Mouse (Mus musculus) mouse embryonic stem cell (cell line): ENCODE measurements at regions not wholly inside any gene's neighbourhood (a gene's known extent, or its start where the extent isn't known, plus 50 kb on each side); places are given as distances from the start of the nearest gene placed in this dataset.

Experiments
- in situ Hi-C, 2 experiments: fragments of 300-500 bp; cut with MboI; formaldehyde crosslinking; loops; 1 replicate in 1 of 2; 3 replicates in 1 of 2; pipeline ENCODE4 v1.14.3; 2019 to 2020; ENCODE audit warnings: low sequenced_read_pairs in 2 of 2, low pct_unique_long_range_greater_than_20kb in 1 of 2, mixed read lengths in 1 of 2; ENCODE audit not compliant: unreplicated experiment in 1 of 2

DNA sequence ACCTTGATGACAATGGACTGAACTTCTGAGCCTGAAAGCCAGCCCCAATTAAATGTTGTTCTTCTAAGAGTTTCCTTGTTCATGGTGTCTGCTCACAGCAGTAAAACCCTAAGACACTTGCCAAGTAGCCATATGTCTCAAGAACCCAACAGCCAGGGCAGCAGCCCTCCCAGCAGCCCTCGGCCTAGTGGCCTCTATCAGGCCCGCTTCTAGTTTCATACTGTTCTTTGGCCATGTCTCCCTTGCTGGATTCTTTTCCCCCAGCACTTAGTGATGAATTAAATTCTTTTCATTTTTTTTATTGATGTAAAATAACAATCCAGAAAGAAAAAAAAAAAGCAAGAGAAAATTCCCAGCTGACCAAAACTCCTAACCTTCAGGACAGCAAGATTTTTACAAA is 191.9 kb upstream of the Dio3 start:
- in situ Hi-C loops, result no loop called here

DNA sequence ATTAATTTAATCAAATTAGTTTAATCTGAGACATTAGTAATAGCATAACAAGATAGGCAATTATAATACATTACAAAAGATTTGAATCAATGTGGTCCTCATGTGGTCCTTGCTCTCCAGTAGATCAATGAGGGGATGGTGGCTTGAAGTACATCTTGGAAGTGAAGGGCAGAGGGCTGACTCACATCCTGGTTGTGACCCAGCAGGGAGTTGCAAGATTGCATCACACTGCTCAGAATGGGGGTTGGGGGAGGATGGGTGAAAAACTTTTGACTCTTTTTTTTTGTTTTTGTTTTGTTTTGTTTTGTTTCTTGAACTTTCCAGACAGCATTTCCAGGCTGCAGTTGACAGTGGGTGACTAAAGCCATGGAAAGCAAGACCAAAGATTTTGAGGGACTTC is 191.1 kb upstream of the Dio3 start:
- in situ Hi-C loops, result no loop called here

DNA sequence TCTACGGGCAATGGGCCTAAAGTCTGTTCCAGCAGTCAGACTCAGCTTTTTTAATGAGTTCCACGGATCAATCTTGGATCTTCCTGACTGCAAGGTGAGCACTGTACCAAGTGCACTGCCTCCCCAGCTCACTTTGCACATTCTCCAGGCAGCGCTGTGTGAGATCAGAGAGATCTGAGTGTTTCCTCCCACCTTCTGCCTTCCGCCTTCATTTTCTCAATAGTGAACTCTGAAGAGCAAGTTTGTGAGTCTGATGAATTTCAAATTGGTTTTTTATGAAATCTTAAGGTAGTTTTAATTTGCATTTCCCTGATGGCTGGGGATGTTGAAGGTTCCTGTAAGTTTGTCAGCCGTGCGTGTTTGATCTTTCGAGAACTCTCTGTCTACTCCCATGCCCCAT is 176.7 kb upstream of the Dio3 start:
- in situ Hi-C loops, result no loop called here

DNA sequence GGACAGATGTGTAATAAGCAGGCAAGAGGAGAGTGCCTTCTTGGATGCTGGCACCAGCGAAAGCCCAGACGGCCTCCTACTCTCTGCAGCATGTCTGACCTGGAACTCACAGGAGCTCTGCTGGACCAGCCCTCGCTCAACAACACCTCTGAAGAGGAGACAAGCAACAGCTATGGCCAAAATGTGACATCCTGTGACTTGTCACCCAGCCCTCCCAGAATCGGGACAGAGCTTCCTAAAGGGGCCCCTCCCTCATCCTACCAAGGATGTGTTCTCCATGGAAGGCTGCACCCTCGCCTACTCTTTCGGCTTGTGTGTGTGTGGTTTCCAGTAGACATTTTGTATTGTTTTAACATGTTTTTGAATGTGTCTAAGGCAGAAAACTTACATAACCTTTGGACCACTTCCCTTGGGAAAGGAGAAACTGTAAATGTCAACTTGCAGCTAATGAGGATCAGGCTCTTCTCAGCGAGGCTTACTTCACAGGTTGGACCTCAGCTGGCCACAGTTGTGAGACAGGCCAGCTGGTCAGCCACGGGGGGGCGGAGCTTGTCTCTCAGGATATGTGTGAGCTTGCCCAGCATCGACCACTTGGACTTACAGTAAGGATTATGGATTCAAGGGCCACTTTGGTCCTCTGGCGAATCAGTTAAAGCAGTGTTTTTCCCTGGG is 166.7 kb upstream of the Dio3 start:
- in situ Hi-C loops, result no loop called here

DNA sequence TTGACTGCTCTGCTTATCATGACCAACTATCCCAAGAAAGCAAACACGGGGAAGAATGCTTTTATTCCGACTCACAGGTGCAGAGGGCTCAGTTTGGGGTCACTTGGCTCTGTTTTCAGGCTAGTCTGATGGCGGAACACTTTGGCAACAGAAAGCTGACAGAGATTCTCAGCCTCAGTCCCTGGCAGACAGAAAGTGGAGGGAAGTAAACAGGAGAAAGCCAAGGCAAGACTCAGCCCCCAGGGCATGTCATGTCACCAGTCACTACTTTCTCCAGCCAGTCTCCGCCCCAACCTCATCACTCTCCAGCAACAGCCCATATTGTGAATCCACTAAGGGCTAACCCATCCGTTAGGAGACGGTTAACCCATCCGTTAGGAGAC is 166.2 kb upstream of the Dio3 start:
- in situ Hi-C loops, result no loop called here

DNA sequence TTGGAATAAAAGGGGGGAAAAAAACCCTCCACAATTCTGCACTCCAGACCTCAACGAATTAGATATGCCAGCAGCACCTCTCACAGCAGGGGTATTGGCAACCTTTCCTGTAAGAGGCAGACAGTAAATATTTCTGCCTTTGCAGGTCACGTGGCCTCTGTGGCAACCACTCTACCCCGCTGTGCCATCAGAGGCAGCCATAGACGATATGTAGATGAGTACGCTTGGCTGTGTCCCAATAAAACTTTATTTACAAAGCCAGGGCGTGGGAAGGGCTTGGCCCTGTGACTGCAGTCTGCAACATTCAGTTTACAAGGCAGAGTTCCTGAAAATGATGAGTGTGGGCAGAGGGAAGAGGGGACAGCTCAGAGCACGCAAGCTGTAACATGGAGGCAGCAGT is 158.7 kb upstream of the Dio3 start:
- in situ Hi-C loops, result no loop called here

DNA sequence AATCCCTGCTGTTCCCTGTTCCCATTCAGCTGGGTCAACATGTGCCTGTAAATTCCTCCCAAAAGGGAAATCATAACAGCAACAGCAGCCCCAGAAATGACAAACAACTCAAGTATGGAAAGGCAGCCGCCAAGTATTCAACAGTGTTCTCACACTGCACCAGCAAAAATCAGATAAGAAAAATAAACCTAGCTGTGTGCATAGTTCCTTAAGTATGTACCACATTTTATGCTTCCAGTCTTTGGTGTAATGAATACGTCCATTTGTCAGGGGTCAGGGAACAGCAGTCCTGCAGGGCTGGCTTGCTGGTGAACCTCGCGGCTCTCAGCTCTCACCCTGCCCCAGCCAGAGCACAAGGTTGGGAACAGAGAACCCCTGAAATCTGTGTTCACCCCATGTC is 155.9 kb upstream of the Dio3 start:
- in situ Hi-C loops, result no loop called here

DNA sequence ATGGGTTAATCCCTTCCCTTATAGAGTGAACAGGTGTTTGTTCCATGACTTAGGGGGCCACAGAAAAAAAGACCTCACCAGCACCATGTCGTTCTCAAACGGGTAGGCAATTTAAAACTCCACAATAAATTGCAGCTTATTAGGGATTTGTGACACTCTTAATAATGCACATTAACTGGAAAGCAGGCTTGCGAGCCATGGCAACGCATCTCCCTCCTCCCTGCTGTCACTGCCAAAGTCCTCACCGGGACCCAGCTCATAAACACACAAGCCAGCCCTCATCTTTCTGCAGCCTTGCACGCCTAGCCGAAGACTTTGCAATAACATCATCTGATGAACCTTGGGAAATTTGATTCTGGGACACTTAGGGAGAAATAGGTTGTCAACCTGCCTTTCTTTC is 152.3 kb upstream of the Dio3 start:
- in situ Hi-C loops, result no loop called here

DNA sequence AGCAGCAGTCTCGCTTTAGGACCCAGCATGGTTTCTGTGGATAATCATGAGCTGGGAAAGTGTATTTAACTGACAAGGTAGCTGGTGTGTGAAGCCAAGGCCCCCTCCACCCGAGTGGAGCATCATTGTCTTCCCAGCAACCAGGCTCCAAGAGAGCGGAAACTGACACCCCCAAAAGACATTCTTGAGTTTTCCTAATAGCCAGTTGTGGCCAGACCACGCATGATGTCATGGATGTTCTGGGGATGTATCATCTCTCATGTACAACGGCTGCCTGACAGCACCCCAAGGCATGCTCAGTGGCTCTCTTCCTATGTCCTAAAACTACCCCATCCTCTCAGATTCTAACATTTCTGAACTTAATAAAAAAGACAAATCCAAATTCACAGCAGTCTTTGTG is 133.5 kb upstream of the Dio3 start:
- in situ Hi-C loops, result no loop called here

DNA sequence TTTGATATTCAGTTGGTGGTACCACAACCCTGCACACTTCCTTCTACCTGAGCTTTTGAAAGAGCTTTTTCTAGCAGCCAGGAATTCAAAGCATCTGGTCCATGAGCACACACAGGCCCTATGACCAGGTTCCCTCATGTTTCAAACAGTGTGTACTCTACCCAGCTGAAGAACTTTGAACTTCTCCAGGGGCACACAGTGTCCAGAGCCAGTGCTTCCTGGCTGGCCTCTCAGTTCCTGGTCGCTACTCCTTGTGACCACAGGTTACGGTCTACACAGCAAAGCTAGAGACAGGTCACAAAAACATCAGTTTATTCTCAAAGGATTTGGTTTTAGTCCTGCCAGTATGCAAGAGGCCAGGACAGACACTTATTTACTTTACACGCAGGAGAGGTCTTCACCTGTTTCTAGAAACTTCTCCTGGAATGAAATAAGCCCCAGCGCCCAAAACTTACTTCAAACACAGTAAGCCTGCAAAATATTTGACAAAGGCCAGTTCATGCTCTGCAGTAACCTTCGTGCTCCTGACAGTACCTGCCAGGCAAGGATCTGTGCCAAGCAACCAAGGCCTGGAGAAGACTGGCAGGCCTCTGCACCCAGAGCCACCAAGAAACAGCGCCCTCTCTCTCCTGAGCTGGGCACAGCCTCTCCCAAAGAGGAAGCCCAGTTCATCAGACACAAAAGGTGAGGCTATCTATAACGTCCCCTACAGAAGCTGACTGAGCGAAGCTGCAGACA is 124.5 kb upstream of the Dio3 start:
- in situ Hi-C loops, result no loop called here

DNA sequence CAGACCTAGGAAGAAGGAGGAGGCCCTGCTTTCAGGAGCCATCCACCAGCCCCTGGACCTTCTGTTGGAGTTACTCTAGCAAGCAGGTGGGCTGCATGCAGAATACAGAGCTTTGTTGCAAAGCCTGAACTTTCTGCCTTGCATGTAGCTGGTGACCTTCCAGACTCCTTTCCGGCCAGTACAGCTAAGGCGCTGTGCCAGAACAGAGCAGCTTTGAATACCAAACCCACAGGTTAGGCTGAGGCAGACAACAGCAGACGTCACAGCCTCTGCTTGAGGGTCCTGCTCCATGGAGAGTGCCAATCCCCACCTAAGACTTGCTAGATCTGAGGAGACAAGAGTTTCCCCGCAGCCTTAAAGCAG is 123.9 kb upstream of the Dio3 start:
- in situ Hi-C loops, result no loop called here

DNA sequence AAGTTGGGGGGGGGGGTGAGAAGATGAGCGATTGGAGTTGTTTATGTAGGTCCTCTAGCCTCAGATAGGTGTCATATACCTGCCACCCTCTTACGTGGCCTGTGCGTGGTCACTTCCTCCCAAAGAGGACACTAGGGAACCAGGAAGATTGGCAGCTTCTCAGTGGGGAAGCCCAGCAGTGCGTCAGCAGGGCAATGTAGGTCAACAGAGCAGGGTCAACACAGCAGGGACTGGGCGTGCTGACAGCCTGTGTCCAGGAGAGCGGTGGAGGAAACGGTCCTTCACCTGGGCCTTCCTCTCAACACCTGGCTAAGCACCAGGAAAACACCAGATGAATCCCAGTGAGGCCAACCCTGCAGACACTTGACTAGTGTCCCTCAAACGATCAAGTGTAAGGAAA is 122.4 kb upstream of the Dio3 start:
- in situ Hi-C loops, result no loop called here

DNA sequence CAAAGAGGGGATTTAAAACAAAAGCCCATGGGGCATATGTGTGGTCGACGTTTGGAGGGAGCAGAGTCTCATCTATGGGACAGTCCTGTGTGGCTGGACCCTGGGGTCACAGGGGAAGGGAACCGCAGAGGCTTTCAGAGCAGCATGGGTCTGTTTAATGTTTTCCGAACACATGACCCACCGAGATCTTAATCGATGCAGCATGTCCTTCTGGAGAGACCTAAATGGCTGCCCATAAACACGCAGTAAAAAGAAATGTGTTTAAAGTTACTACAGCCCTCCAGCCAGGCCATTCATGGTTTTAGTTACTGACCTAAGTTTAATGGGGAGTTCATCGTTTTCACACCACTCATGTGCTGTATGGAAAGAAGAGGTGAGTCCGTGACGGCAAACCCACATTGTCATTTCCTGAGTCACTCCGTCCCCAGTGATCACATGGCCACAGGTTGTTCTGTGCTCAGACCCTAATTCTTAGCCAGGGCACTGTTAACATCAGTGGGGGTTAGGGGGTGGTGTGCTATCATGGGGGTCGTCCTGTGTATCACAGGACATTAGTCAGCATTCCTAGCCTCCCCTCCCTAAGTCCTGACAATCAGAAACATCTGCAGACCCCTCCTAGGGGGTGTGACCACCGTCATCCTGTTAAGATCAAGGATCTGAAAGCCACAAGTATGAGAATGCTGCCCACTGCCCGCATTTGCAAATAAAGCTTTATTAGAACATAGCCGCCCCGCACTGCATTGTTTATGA is 120.7 kb upstream of the Dio3 start:
- in situ Hi-C loops, result no loop called here

DNA sequence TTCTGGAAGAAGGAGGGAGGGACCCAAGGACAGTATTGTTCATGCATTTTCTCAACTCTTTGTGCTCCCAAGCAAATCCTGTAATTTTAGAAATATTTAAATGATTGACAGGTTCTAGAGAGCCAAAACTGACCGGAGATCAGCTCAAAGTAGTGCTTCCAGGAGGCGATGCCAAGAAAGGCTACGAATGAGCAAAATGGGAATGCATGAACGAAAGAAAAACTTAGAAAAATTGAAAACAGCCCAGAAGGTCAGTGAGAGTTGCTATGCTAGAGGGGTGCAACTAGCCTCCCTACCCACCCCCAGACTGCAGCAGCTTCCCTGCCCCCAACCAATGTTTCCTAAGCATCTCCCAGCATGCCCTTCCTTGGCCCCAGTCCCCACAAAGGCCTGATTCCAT is 117.6 kb upstream of the Dio3 start:
- in situ Hi-C loops, result no loop called here

DNA sequence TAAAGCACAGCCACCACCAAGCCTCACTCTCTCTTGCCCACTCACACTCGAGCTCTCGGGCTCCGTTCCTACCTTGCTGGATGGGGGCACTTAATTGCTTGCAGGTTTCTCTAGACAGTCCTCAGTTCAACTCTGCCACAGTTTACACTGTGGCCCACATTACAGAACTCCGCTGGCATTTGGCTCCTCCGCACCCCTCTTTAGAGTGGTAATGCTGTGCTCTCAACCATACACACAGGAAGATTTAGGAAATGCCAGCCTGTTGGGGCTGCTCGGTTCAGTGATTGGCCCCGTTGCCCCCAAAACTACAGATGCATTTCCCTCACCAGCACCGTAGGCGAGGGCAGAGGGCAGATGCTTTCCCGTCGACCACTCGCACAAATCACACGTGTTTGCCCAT is 113.4 kb upstream of the Dio3 start:
- in situ Hi-C loops, result no loop called here

DNA sequence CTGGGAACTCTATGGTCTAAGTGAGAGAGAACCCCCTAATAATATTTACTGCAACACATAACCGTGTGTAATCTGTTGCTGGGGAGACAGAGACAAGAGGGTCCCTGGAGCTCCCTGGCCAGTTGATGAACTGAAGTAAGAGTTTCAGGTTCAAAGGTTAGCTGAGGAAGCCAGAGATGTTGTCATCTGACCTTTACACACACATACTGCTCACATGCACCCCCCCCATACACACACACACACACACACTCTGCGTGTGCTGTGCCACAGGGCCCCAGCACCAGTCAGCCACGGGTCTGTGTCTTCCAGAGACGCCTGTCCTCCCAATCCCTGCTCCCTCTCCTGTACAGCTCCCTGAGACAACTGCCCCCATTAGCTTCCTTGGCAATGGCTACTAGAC is 110.5 kb upstream of the Dio3 start:
- in situ Hi-C loops, result no loop called here

DNA sequence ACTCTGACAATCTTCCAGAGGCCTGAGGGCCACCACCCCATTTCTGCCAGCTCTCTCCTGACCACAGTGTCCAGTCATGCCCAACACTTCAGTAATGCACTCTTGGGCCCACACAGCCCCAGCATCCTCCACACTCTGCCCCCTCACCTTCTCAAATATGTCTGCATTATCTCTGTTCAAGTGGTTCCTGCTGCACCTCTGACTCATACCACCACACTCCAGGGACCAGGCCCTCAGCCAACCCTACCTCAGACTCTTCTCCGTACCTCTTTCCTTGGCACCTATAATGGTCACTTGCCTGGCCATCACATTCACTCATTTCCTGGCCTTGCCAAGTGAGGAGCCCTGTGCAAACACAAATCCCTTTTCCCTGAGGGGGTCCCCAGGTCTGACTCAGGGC is 109.6 kb upstream of the Dio3 start:
- in situ Hi-C loops, result no loop called here

DNA sequence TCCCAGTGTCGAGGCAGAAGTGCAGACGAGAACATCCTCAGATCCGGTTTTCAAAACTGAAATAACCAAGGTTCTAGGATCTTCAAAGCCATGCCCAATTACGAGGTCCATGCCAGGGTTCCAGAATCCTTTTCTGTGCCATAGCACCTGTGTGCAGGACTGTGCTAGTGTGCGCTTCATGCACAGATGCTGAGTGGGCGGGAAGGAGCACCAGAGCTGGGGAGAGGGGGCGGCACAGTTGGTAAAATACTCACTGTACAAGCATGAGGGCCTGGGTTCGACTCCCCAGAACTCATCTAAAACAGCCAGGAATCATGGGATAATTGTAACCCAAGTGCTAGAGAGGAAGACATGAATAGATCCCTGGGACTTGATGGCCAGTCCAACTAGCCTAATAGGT is 108.4 kb upstream of the Dio3 start:
- in situ Hi-C loops, result no loop called here

DNA sequence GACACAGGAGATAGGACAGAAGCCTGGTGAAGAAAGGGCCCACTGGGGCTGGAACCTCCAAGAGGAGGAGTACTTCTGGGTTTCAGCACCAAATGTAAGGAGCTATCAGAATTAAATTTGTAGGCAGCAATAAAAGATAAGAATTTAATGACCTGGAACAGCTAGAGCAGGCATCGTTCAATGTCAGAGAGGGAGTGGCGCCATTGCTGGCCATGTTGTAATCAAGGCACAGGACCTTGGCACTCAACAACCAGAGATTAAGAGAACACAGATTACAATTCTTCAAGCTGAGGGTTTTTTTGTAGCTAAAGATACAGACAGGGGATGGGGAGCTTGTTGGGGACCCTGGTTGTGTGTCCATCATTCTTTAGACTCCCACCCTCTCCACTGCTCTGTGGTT is 101.0 kb upstream of the Dio3 start:
- in situ Hi-C loops, result no loop called here

DNA sequence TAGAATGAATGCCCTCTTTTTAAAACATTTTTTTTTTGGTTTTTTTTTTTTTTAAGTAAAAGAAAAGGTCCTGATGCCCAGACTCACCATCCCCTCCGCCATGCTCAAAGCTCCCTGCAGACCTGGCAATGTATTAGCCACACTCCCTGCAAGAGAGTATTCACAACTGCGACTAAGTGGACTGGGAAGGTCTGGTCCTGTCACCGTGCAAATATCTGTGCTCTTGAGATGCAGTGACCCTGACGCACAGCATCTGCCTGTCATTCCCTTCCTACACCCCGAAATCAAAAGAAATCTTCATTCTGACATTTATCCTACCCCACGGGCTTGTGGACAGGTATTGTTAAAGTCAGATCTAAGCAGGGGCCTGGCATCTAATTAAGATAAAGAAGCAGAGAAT is 95.4 kb upstream of the Dio3 start:
- in situ Hi-C loops, result no loop called here
